Mouse (Mus musculus) heart, adult 2 months (tissue): ENCODE results near the gene Epb41l4b.

ENCODE experiments used
- CTCF ChIP-seq: fragments of 200-600 bp; IDR thresholded peaks from 2 replicates; pipeline ENCODE4 v1.8.1; 2022; ENCODE audit warnings: antibody characterized with exemption, mild to moderate bottlenecking, moderate library complexity
- EP300 ChIP-seq: fragments of 200-500 bp; IDR thresholded peaks from 2 replicates; pipeline ENCODE4 v1.6.1; 2011; ENCODE audit warnings: low read depth, low read length, control low read depth; ENCODE audit not compliant: insufficient read depth
- POLR2A ChIP-seq: fragments of 200-500 bp; IDR thresholded peaks from 2 replicates; pipeline ENCODE4 v1.6.1; 2011; ENCODE audit warnings: mild to moderate bottlenecking, low read depth, low read length, control low read depth; ENCODE audit not compliant: insufficient read depth

DNA sequence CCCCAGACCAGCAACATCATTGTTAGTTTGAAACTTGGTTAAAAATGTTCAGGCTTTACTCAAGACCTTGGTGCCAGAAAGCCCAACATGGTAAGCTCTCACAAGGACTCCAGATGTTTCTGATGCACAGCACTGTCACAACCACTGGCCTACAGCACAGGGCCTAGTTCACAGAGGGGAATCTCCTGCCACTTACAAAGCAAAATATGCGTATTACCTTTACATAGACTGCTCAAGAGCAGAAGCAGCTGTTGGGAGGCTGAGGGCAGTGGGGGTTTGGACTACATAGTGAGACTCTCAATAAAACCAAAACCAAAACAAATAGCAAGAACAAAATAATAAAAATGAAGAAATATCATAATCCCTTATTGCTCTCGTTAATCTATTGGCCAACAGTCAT lies 141.8 kb downstream of the Epb41l4b start:
- no peak for TF ChIP-seq EP300
- no peak for TF ChIP-seq CTCF
- no peak for TF ChIP-seq POLR2A
